Mouse (Mus musculus) heart, postnatal 0 days (tissue): Measurements from ENCODE around the gene Rassf1.

Experiments used
- CTCF ChIP-seq: IDR thresholded peaks from 2 replicates; pipeline ENCODE4 v1.5.1; 2016; ENCODE audit warnings: antibody characterized with exemption, control low read depth, low read depth
- EP300 ChIP-seq: IDR thresholded peaks from 2 replicates; pipeline ENCODE4 v1.6.1; 2016; ENCODE audit warnings: antibody characterized with exemption, low read depth

GRCm38 (mm10) chr9:107555031-107555457 is 3.7 kb downstream of the Rassf1 start:
- TF ChIP-seq CTCF (no peak), EP300 (no peak)
